Mouse (Mus musculus) stomach, embryonic 16.5 days (tissue): Measurements from ENCODE around the gene Kcnj5. TPM values are rescaled to one million over a fixed set of nuclear protein-coding genes. Genes with fewer than 3 reads are reported as not detected.

Source experiments
- ATAC-seq: fragments of 200-750 bp; cut with Nextera tagmentation; 2 replicates; pipeline ENCODE4 v1.8.0; 2017; ENCODE audit warnings: moderate number of reproducible peaks, moderate TSS enrichment; ENCODE audit not compliant: insufficient read depth, low FRiP score
- H3K27ac ChIP-seq: fragments of 300-500 bp; sonication (generic); 2 replicates; pipeline ENCODE4 v1.5.1; 2014; ENCODE audit warnings: low read length
- H3K27me3 ChIP-seq: fragments of 300-500 bp; sonication (generic); 2 replicates; pipeline ENCODE4 v1.6.1; 2014; ENCODE audit warnings: low read length, control low read depth, mixed read lengths; ENCODE audit not compliant: control insufficient read depth, insufficient read depth
- H3K36me3 ChIP-seq: fragments of 300-500 bp; sonication (generic); 2 replicates; pipeline ENCODE4 v1.6.1; 2014; ENCODE audit warnings: low read length; ENCODE audit not compliant: control insufficient read depth, insufficient read depth
- H3K4me1 ChIP-seq: fragments of 300-500 bp; sonication (generic); 2 replicates; pipeline ENCODE4 v1.6.1; 2014; ENCODE audit warnings: low read length, control low read depth, mixed read lengths; ENCODE audit not compliant: control insufficient read depth, insufficient read depth
- H3K4me2 ChIP-seq: fragments of 300-500 bp; sonication (generic); 2 replicates; pipeline ENCODE4 v1.6.1; 2014; ENCODE audit warnings: low read depth, low read length, mixed read lengths
- H3K4me3 ChIP-seq: fragments of 300-500 bp; sonication (generic); replicated peaks from 2 replicates; pipeline ENCODE4 v1.5.1; 2014; ENCODE audit warnings: mild to moderate bottlenecking, low read length
- H3K9ac ChIP-seq: fragments of 300-500 bp; sonication (generic); 2 replicates; pipeline ENCODE4 v1.6.1; 2014; ENCODE audit warnings: low read length
- H3K9me3 ChIP-seq: fragments of 300-500 bp; sonication (generic); replicated peaks from 2 replicates; pipeline ENCODE4 v1.6.1; 2016; ENCODE audit warnings: low read length, control low read depth; ENCODE audit not compliant: control insufficient read depth
- WGBS: fragments of 180-500 bp; shearing (Covaris S2); extraction: QIAGEN DNeasy Blood & Tissue Kit; methylation state at CpG from one replicate; pipeline ENCODE4 v1.1.7; 2014; 5-methylcytosine and 5-hydroxymethylcytosine counted together
- polyA plus RNA-seq: library from polyadenylated mRNA; unstranded; fragments of >200 nt; fragmentation: Nextera tagmentation; extraction: Ambion mirVana; gene quantifications from 2 replicates; pipeline ENCODE4 v1.2.1, GENCODE M21; 2015

Kcnj5 gene
- polyA plus RNA-seq, 1 experiment from 2014 or later: 0.05 TPM

DNA sequence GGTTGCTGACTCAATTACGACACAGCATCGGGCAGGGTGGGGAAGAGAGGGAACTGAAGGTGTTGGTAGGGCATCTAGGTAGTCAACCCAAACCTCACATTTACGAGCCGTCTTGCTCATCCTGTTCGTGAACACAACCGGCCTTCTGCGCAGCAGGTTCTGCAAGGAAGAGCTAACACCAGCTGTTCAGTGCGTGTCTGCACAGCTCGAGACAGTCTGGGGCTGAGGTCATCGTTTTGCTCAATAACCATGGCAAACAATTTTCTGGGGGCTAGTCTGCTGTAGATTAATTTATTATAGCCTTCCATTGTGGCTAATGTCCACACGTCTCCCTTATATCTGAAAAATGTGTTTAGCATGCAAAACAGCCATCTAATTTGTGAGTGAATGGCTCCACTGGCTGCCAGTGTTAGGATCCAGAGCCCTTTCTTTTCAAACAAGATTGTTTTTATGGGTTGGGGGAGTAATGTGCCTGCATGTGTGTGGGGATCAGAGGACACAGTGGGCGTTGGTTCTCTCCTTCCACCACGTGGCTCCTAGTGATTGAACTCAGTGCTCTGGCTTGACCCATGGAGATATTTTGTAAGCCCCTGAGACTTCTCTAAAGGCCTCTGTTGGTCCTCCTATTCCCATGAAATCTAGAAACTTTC lies 41.5 kb downstream of the Kcnj5 start:
- Histone ChIP-seq H3K9ac (no peak overlapping the region), H3K9me3 (no peaks in the 10 kb centered on the region), H3K27me3 (no peaks in the 10 kb centered on the region), H3K4me1 (no peaks in the 10 kb centered on the region), H3K27ac (no peak overlapping the region), H3K36me3 (no peaks in the 10 kb centered on the region), H3K4me3 (no peak overlapping the region), H3K4me2 (no peak overlapping the region)
- ATAC-seq: no peak
- WGBS: 62% methylated on average over 13 of the region's 13 CpGs

DNA sequence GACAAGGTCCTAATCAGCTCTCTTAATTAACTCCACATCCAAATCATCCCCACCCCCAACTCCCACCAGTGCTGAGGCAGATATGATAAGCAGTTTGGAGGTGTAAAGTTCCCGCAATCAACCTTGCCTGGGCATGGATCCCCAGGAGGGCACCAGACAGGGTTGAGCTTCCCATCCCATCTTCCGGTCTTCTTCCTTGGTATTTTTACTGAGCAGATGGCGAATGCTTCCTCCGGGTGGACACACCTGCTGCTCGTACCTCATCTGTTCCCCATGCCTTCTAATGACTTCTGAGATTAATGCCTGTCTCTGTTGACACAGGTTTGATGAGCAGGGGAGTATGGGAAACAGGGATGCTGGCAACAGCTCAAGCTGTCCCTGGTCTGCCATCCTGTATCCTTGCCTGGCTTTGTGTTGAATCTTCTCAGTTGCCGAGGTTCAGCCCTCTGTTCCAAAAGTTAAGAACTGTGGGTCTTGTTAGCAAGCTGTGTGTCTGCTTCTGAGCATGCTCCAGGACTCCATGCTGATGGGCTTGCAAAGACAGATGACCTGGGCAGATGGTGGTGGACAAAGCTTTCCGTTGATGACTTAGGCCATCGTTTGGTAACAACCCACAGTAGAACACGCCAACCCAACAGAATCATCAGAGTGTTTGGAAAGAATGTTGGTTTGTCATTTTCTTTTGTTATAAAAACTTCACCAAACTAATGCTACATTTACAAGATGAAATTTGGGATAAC lies 48.9 kb downstream of the Kcnj5 start:
- H3K4me1 ChIP-seq: no peaks in the 10 kb centered on the region
- H3K27ac ChIP-seq: no peak overlapping the region
- no peaks in the 10 kb centered on the region for H3K36me3 ChIP-seq
- no peak overlapping the region for H3K4me2 ChIP-seq
- H3K27me3 ChIP-seq: no peaks in the 10 kb centered on the region
- WGBS: 87% methylated on average over 9 of the region's 9 CpGs
- no peak overlapping the region for H3K9ac ChIP-seq
- no peaks in the 10 kb centered on the region for H3K9me3 ChIP-seq
- H3K4me3 ChIP-seq: no peak overlapping the region
- no peak for ATAC-seq

DNA sequence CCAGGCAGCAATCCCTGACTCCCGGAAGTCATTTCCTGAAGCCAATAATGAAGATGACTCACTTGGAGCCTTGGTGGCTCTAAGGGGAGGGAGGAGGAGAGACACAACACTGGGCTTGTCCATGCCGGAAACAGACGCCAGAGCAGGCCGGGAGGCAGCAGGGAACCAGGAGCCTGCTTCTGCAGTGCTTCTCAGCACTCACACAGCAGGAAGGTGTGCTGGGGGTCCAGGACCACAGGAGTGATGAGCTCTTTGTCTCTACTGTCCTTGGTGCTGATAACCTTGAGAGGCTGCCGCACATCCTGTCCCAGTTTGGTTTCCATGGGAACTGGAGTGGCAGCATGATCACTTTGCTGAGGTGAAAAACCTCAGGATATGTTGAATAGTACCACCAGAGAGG lies 51.5 kb downstream of the Kcnj5 start:
- Histone ChIP-seq H3K9me3 (no peaks in the 10 kb centered on the region), H3K4me2 (no peak overlapping the region), H3K27me3 (no peaks in the 10 kb centered on the region), H3K4me1 (no peaks in the 10 kb centered on the region), H3K36me3 (no peaks in the 10 kb centered on the region), H3K27ac (no peak overlapping the region), H3K4me3 (no peak overlapping the region), H3K9ac (no peak overlapping the region)
- ATAC-seq: peak; percentile 17; the same call in 1 of the 2 replicates
- 37% methylated on average over 5 of the region's 5 CpGs for WGBS

DNA sequence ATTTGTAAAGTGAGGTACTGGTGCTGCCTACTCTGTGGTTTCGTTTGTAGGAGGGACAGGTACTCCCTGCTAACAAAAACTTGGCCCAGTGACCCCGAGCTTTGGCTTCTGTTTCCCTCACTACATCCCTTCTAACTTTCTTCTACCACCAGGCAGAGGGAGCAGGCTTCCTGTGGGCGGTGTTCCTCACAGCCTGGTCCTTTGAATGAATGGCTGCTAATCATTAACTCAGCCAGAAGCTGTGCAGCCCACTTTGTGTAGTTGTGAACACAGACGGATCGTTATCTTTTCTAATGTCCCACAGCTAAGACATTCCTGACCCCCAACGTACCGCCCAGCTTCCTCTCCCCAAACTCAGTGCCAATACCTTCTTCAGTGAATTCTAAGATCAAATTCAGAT lies 52.5 kb downstream of the Kcnj5 start:
- H3K4me3 ChIP-seq: no peak overlapping the region
- no peaks in the 10 kb centered on the region for H3K36me3 ChIP-seq
- H3K9me3 ChIP-seq: no peaks in the 10 kb centered on the region
- no peak overlapping the region for H3K4me2 ChIP-seq
- H3K9ac ChIP-seq: no peak overlapping the region
- no peaks in the 10 kb centered on the region for H3K27me3 ChIP-seq
- H3K4me1 ChIP-seq: no peaks in the 10 kb centered on the region
- 38% methylated on average over 7 of the region's 7 CpGs for WGBS
- H3K27ac ChIP-seq: no peak overlapping the region
- ATAC-seq: no peak

DNA sequence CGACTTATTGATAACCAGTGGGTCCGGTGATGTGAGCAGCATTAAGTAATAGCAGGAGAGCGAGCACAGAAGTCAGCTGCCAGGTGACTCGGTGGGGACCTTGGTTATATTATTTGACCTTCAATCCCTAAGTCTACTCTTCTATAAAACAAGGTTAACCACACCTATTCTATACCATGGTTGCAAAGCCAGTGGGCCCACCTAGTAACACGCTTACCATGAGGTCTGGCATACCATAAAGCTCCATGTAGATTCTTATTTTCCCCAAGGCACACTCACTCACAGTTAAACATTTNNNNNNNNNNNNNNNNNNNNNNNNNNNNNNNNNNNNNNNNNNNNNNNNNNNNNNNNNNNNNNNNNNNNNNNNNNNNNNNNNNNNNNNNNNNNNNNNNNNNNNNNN lies 60.6 kb downstream of the Kcnj5 start:
- no peaks in the 10 kb centered on the region for H3K9me3 ChIP-seq
- H3K4me2 ChIP-seq: no peak overlapping the region
- H3K4me3 ChIP-seq: no peak overlapping the region
- WGBS: 76% methylated on average over 5 of the region's 5 CpGs
- H3K9ac ChIP-seq: no peak overlapping the region
- H3K4me1 ChIP-seq: no peaks in the 10 kb centered on the region
- no peaks in the 10 kb centered on the region for H3K27me3 ChIP-seq
- H3K27ac ChIP-seq: no peak overlapping the region
- no peaks in the 10 kb centered on the region for H3K36me3 ChIP-seq
- ATAC-seq: no peak

DNA sequence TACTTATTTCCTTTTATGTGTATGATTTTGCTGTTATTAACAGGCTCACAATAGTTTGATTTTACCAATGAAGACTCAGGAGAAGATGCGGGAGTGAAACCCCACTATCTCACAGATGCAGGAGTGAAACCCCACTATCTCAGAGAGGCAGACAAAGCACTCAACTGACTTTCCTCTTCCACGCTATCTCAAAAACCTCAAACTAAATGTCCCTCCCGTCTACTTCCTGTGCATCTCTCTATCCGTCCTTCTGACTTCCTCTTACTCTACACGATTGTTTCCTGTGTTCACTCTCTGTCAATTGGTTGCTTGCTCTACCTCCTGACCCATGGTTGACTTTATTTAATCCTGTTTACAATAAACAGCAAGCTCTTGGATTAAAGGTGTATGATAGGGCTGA lies 63.7 kb downstream of the Kcnj5 start:
- H3K9me3 ChIP-seq: no peaks in the 10 kb centered on the region
- H3K27ac ChIP-seq: no peak overlapping the region
- no peak overlapping the region for H3K9ac ChIP-seq
- H3K27me3 ChIP-seq: no peaks in the 10 kb centered on the region
- ATAC-seq: no peak
- 74% methylated on average over 5 of the region's 5 CpGs for WGBS
- no peaks in the 10 kb centered on the region for H3K4me1 ChIP-seq
- H3K36me3 ChIP-seq: no peaks in the 10 kb centered on the region
- H3K4me2 ChIP-seq: no peak overlapping the region
- H3K4me3 ChIP-seq: no peak overlapping the region

DNA sequence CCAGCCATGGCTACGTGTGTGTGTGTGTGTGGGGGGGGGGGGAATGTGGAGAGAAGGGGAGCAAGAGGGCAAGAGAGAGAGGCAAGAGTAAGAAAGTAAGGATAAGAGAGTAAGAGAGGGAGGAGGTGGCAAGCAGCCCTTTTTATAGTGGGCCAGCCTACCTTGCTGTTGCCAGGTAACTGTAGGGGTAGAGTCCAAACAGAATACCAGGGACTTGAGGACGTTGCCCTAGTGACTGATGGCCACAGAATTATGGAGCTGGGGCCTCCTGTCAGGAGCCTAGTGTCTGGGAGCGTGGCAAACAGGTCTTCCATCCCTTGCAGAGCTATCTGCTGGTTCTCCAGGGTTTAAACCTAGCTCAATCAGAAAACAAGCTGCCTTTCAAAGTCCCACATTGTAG lies 64.4 kb downstream of the Kcnj5 start:
- Histone ChIP-seq H3K4me1 (no peaks in the 10 kb centered on the region), H3K4me2 (no peak overlapping the region), H3K27me3 (no peaks in the 10 kb centered on the region), H3K36me3 (no peaks in the 10 kb centered on the region), H3K9ac (no peak overlapping the region), H3K4me3 (no peak overlapping the region), H3K9me3 (no peaks in the 10 kb centered on the region), H3K27ac (no peak overlapping the region)
- 62% methylated on average over 3 of the region's 3 CpGs for WGBS
- no peak for ATAC-seq

DNA sequence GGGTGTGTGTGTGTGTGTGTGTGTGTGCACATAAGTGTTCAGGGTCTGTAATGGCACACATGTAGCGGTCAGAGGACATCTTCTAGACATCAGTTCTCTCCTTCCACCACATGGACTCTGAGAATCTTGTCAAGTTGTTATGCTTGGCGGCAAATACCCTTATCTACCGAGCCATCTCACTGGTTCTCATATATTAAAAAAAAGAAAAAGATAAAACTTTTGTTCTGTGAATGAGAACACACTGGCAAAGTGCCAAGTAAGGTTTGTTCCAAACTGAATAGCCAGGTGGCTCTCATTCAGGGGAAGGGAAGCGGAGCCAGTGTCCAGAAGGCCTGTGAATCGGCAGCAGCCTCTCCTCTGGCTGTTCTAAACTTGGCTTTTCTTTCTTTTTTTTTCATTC lies 66.1 kb downstream of the Kcnj5 start:
- Histone ChIP-seq H3K36me3 (no peaks in the 10 kb centered on the region), H3K4me1 (no peaks in the 10 kb centered on the region), H3K4me2 (no peak overlapping the region), H3K27me3 (no peaks in the 10 kb centered on the region), H3K9me3 (no peaks in the 10 kb centered on the region), H3K9ac (no peak overlapping the region), H3K4me3 (no peak overlapping the region), H3K27ac (no peak overlapping the region)
- 82% methylated on average over 5 of the region's 5 CpGs for WGBS
- ATAC-seq: no peak

DNA sequence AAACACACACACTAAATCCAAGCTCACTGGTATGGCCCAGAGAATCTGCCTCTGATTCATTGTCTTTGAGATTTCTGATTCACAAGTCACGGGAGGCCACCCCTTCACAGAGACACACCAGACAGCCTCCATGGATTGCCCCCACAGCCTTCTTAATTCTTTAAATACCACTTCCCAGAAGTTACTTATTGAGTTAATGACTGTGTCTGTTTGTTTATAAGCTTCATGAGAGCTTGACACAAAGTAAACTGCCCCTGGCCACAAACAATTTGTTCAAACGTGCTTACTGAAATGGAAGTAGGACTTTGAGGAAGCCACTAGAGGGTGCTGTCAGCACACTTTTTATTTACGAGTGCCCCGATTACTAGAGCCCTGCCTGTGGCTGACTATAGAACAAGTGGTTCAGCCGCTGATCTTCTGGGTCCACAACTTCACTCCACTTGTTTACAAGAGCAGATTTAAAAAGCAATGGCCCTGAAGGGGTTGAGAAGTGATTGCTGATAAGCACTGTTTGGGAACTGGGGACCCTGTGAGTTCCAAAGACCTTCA lies 72.2 kb downstream of the Kcnj5 start:
- 10% methylated on average over 5 of the region's 5 CpGs for WGBS
- ATAC-seq: no peak

More for the DNA sequence above, 72.2 kb downstream of the Kcnj5 start:
- no peaks in the 10 kb centered on the region for H3K9me3 ChIP-seq
- no peak overlapping the region for H3K27ac ChIP-seq
- no peak overlapping the region for H3K4me2 ChIP-seq
- no peaks in the 10 kb centered on the region for H3K27me3 ChIP-seq
- H3K4me1 ChIP-seq: no peaks in the 10 kb centered on the region
- no peak overlapping the region for H3K9ac ChIP-seq
- H3K4me3 ChIP-seq: no peak overlapping the region
- no peaks in the 10 kb centered on the region for H3K36me3 ChIP-seq
